Mouse (Mus musculus) embryo, embryonic 11.5 days (tissue): ENCODE measurements around the gene 4930578G10Rik.
"Not testable (repeated sequence)": the region's sequence is repeated elsewhere in the genome, so short reads cannot be mapped to it uniquely, and the experiment has no call there.

Source experiments
- DNase-seq: peaks from one replicate; pipeline ENCODE4 v3.0.0-alpha.2; 2012; ENCODE audit warnings: low read depth, low spot score

Gene 4930578G10Rik

GRCm38 (mm10) chr4:42735245-42735644 lies at the start of gene 4930578G10Rik:
4930578G10Rik (plus strand) TSS chr4:42735545.
- not testable (repeated sequence) for DNase-seq

- DNase-seq = not testable (repeated sequence)
These were observed 21.1 kb downstream of the 4930578G10Rik start, which contains the start of gene Ccl19 for GRCm38 (mm10) chr4:42756477-42756876. Ccl19 (minus strand) TSS chr4:42756577.

GRCm38 (mm10) chr4:42773893-42774292 lies 38.5 kb downstream of the 4930578G10Rik start, which contains the start of gene Ccl21a:
Ccl21a (minus strand) TSS chr4:42773993.
- not testable (repeated sequence) for DNase-seq

GRCm38 (mm10) chr4:42853788-42854187 lies 118.4 kb downstream of the 4930578G10Rik start, which contains the start of gene Fam205a1:
Fam205a1 (minus strand) TSS chr4:42853888.
- DNase-seq = not testable (repeated sequence)

GRCm38 (mm10) chr4:42856671-42857070 lies 121.3 kb downstream of the 4930578G10Rik start, which contains the start of gene Gm12394:
Gm12394 (minus strand) TSS chr4:42856771.
- not testable (repeated sequence) for DNase-seq

GRCm38 (mm10) chr4:42860483-42860882 lies 125.1 kb downstream of the 4930578G10Rik start:
- DNase-seq = not testable (repeated sequence)

- not testable (repeated sequence) for DNase-seq
These were observed 128.1 kb downstream of the 4930578G10Rik start for GRCm38 (mm10) chr4:42863487-42863886.

- DNase-seq = no peak
These were observed 132.0 kb downstream of the 4930578G10Rik start for GRCm38 (mm10) chr4:42867390-42867789.

- no peak for DNase-seq
These were observed 132.8 kb downstream of the 4930578G10Rik start for GRCm38 (mm10) chr4:42868193-42868592.

GRCm38 (mm10) chr4:42870748-42871147 lies 135.4 kb downstream of the 4930578G10Rik start:
- no peak for DNase-seq

- no peak for DNase-seq
These were observed 136.8 kb downstream of the 4930578G10Rik start for GRCm38 (mm10) chr4:42872151-42872550.

GRCm38 (mm10) chr4:42872746-42873435 lies 137.5 kb downstream of the 4930578G10Rik start:
- no peak for DNase-seq

GRCm38 (mm10) chr4:42874134-42874533 lies 138.8 kb downstream of the 4930578G10Rik start, which contains the start of gene Fam205c:
Fam205c (minus strand) TSS chr4:42874234.
- DNase-seq = no peak

- DNase-seq = peak; percentile 51
These were observed 141.4 kb downstream of the 4930578G10Rik start for GRCm38 (mm10) chr4:42876586-42877291.

GRCm38 (mm10) chr4:42877657-42878056 lies 142.3 kb downstream of the 4930578G10Rik start:
- no peak for DNase-seq

- no peak for DNase-seq
These were observed 144.7 kb downstream of the 4930578G10Rik start for GRCm38 (mm10) chr4:42879829-42880676.

- no peak for DNase-seq
These were observed 145.3 kb downstream of the 4930578G10Rik start for GRCm38 (mm10) chr4:42880677-42880948.

GRCm38 (mm10) chr4:42886926-42887325 lies 151.6 kb downstream of the 4930578G10Rik start:
- no peak for DNase-seq

GRCm38 (mm10) chr4:42888806-42889205 lies 153.5 kb downstream of the 4930578G10Rik start:
- no peak for DNase-seq

GRCm38 (mm10) chr4:42891176-42891575 lies 155.8 kb downstream of the 4930578G10Rik start:
- no peak for DNase-seq

- no peak for DNase-seq
These were observed 159.8 kb downstream of the 4930578G10Rik start for GRCm38 (mm10) chr4:42895118-42895517.
